Mouse (Mus musculus) C3H10T1/2 (cell line): ENCODE data around the gene Efhb. TPM values are rescaled to one million over a fixed set of nuclear protein-coding genes. Genes with fewer than 3 reads are reported as not detected.

Source experiments
- polyA plus RNA-seq, 2 experiments: library from polyadenylated mRNA; unstranded; fragments of >200 nt; fragmentation: generic; extraction: Trizol; gene quantifications; one replicate each; pipeline ENCODE4 v1.2.1; 2012; ENCODE audit warnings: missing spikeins in 2 of 2

The Efhb gene
- polyA plus RNA-seq, result under 1 TPM in 1 of 2 experiments, not detected in 1; 0.02 TPM

GRCm38 (mm10) chr17:53462603-53463495 lies at the start of gene Efhb:
TSS of gene Efhb (minus strand) at chr17:53463321.

GRCm38 (mm10) chr17:53478858-53479603 lies 15.9 kb upstream of the Efhb start, which contains the start of gene Rab5a:
TSS of gene Rab5a (plus strand) at chr17:53479234.

Other genes with a start within 250 kb of the Efhb start
- gene Rab5a, start 15.9 kb upstream of the Efhb start, polyA plus RNA-seq, result 1 to 10 TPM; 1.3 to 9.5 TPM
- gene Pp2d1, start 76.1 kb upstream of the Efhb start, polyA plus RNA-seq, result under 1 TPM; 0.01 to 0.02 TPM
- gene Kat2b, start 103.5 kb upstream of the Efhb start, polyA plus RNA-seq, result 1 to 10 TPM in 1 of 2 experiments, under 1 TPM in 1; 0.30 to 4.0 TPM
- 1 to 10 TPM in 1 of 2 experiments, under 1 TPM in 1; 0.67 to 5.9 TPM for gene Sgo1, start 226.0 kb upstream of the Efhb start, polyA plus RNA-seq